Mouse (Mus musculus): ENCODE measurements around the gene Sept6. TPM values are rescaled to one million over a fixed set of nuclear protein-coding genes. Genes with fewer than 3 reads are reported as not detected.

Gene Sept6
- total RNA-seq, 2 experiments from 2014 or later: 57.4 to 68.4 TPM

DNA sequence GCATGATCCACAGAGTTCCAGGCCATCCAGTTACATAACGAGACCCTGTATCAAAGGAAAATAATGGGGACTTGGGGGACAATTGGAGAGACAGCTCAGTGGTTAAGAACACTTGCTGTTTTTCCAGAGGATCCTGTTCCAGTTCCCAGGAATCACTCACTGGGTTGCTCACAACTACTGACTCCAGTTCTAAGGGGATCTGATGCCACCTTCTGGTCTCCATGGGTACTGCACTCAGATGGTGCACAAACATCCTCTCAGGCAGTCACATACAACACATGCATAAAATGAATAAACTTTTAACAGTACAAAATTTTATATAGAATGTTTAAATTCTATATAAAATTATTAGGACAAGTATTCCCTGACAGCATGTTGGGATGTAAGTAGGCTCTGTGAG, 106.9 kb downstream of the Sept6 start:
- DNase-seq (ENCODE audit: low spot score in 2 of 2): no peak
- intact Hi-C loops (cut with DNase I): no loop called here

GRCm38 (mm10) chrX:36874704-36875128, 116.9 kb downstream of the Sept6 start:
- DNase-seq (ENCODE audit: low spot score in 2 of 2): no peak
- intact Hi-C loops (cut with DNase I): no loop called here

DNA sequence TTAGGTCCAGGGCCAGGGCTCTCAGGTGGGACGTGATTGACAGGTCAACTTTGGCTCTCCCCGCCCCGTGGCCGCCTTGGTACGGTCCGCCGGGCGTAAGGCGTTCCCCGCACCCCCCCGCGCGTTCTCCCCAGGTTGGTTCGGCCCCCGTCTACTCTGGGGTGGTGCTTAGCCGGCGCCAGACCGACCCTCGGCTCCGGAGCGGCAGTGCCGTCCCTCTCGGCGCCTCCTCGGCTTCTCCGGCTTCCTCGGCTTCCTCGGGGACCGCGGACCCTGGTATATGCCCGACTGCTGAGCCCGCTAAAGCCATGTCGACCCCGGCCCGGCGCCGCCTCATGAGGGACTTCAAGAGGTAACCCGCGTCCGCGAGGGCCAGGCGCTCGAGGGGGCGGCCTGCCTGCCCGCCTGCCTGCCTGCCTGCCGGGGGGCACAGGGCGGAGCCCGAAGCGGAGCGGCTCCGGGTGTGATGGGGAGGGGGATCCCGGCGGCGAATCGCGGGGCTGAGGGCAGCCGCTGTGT, 117.4 kb downstream of the Sept6 start:
- DNase-seq (ENCODE audit: low spot score in 2 of 2): peak; percentile 78 to 83
- intact Hi-C loops (cut with DNase I): no loop called here

DNA sequence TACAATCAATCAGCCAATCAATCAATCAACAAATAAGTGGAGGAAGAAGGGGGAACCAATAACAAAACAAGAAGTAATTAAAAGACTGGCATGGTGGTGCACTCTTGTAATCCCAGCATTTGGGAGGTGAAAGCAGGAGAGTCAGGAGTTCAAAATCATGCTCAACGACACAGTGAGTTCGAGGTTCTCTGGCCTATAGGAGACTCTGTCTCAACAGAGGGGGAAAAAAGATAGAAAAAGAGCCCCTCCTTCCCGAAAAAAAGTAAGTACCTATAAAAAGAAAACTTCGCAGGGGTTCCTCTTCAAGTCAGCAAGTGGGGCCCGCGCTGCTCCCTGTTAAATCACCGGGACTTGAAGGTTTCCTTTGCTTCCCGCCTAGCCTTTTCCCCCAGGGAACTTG, 117.8 kb downstream of the Sept6 start, which contains the start of the genes Ube2a and C330007P06Rik:
Ube2a (plus strand) TSS at position 136 of the 400 bp plus-strand sequence.
C330007P06Rik (minus strand) TSS at position 347 of the 400 bp plus-strand sequence.
- intact Hi-C loops (cut with DNase I): no loop called here
- no peak for DNase-seq (ENCODE audit: low spot score in 2 of 2)

GRCm38 (mm10) chrX:36870372-36870771, 121.2 kb downstream of the Sept6 start:
- intact Hi-C loops (cut with DNase I): no loop called here
- DNase-seq (ENCODE audit: low spot score in 2 of 2): no peak

- DNase-seq (ENCODE audit: low spot score in 2 of 2): no peak
- intact Hi-C loops (cut with DNase I): no loop called here
Observed at GRCm38 (mm10) chrX:36864609-36865328, 126.8 kb downstream of the Sept6 start.

DNA sequence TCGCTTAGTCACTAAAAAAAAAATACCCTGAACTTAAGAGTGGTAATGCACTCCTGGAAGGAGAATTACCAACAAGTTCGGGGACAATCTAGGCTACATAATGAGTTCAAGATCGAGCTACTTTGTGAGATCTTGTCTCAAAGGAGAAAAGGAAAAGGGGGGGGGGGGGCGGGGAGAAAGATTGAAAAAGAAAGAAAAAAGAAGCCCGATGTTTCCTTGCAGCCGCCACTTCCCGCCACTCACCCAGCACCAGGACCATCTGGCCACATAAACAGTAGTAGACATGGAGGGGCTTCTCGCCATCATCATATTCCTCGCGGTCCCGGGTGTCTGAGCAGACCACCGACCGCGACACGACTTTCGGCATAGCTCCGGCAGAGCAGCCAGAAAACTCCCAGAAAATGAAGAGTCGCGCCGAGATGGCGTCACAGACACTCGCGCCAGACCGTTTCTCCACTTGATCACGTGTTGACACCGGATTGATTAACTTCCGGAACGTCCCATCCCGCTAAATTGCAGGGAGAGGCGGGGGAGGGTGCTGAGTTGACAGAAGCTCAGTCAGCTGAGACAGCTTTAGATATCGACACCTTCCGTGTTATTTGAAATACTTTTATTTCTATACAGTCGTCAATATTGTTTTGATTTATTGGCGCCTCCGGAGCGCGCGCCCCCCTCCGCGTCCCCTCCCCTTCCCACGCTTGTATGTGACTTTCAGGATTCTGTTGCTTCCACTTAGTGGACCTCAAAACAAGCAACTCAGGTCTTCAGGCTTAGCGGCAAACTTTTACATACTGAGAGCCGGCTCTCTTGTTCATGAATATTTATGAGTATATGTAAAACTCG, 127.6 kb downstream of the Sept6 start:
- DNase-seq (ENCODE audit: low spot score in 2 of 2): peak; percentile 72 to 83
- intact Hi-C loops (cut with DNase I): no loop called here

Other genes with a start within 250 kb of the Sept6 start
- gene Slc25a43, start 248.1 kb downstream of the Sept6 start, total RNA-seq (2021): under 1 TPM; 0.35 to 0.48 TPM
- gene Slc25a5, start 196.1 kb downstream of the Sept6 start, total RNA-seq (2021): 100 to 1,000 TPM; 312 to 340 TPM
- 10 to 100 TPM; 48.7 to 50.8 TPM for gene Ube2a, start 117.9 kb downstream of the Sept6 start, total RNA-seq (2021)
- 10 to 100 TPM; 37.2 to 37.7 TPM for gene C330007P06Rik, start 117.7 kb downstream of the Sept6 start, total RNA-seq (2021)
- 10 to 100 TPM; 31.2 to 32.3 TPM for gene Nkrf, start 88.9 kb downstream of the Sept6 start, total RNA-seq (2021)
- gene Sowahd, start 57.1 kb upstream of the Sept6 start, total RNA-seq (2021): not detected
- 100 to 1,000 TPM; 236 to 243 TPM for gene Rpl39, start 93.6 kb upstream of the Sept6 start, total RNA-seq (2021)
- gene Upf3b, start 118.5 kb upstream of the Sept6 start, total RNA-seq (2021): 10 to 100 TPM; 12.8 to 21.5 TPM
- gene Nkap, start 135.0 kb upstream of the Sept6 start, total RNA-seq (2021): 10 to 100 TPM; 11.3 to 14.1 TPM
- not detected for gene Akap14, start 177.0 kb upstream of the Sept6 start, total RNA-seq (2021)
- 100 to 1,000 TPM; 191 to 222 TPM for gene Ndufa1, start 199.4 kb upstream of the Sept6 start, total RNA-seq (2021)
- gene Rnf113a1, start 199.5 kb upstream of the Sept6 start, total RNA-seq (2021): 1 to 10 TPM; 7.5 to 7.6 TPM
- gene Gm9, start 219.2 kb upstream of the Sept6 start, total RNA-seq (2021): not detected
- gene Rhox1, start 230.5 kb upstream of the Sept6 start, total RNA-seq (2021): not detected

Measured in left cerebral cortex, postnatal 36 days (tissue).